Mouse (Mus musculus): ENCODE measurements around the gene Gsta2. TPM values are rescaled to one million over a fixed set of nuclear protein-coding genes. Genes with fewer than 3 reads are reported as not detected.

Gene Gsta2
- total RNA-seq (2023), result not detected

GRCm38 (mm10) chr9:78355611-78356010 is at the start of gene Gsta2:
TSS of gene Gsta2 (minus strand) at chr9:78355788.

GRCm38 (mm10) chr9:78395630-78396351 is 40.2 kb upstream of the Gsta2 start, which contains the start of gene Ddx43:
TSS of gene Ddx43 (plus strand) at chr9:78395777.

GRCm38 (mm10) chr9:78378113-78378785 is 22.7 kb upstream of the Gsta2 start, which contains the start of gene Ooep:
TSS of gene Ooep (minus strand) at chr9:78378725.

GRCm38 (mm10) chr9:78367959-78368358 is 12.4 kb upstream of the Gsta2 start, which contains the start of gene Dppa5a:
TSS of gene Dppa5a (minus strand) at chr9:78368177.

GRCm38 (mm10) chr9:78327289-78327688 is 28.3 kb downstream of the Gsta2 start, which contains the start of gene Omt2b:
TSS of gene Omt2b (plus strand) at chr9:78327589.

GRCm38 (mm10) chr9:78314696-78315095 is 40.9 kb downstream of the Gsta2 start, which contains the start of gene Omt2a:
TSS of gene Omt2a (minus strand) at chr9:78314796.

GRCm38 (mm10) chr9:78289723-78290122 is 65.9 kb downstream of the Gsta2 start, which contains the start of gene Gm10639:
TSS of gene Gm10639 (plus strand) at chr9:78289923.

Other genes with a start within 250 kb of the Gsta2 start
- gene Fbxo9, start 246.7 kb downstream of the Gsta2 start, total RNA-seq (2023), result 10 to 100 TPM; 48.0 to 62.1 TPM
- 1 to 10 TPM; 8.7 to 8.9 TPM for gene Ick, start 246.6 kb downstream of the Gsta2 start, total RNA-seq (2023)
- 1 to 10 TPM; 1.2 to 1.4 TPM for gene Gsta4, start 173.0 kb downstream of the Gsta2 start, total RNA-seq (2023)
- not detected for gene Gsta1, start 125.1 kb downstream of the Gsta2 start, total RNA-seq (2023)
- not detected for gene Gm3776, start 98.7 kb downstream of the Gsta2 start, total RNA-seq (2023)
- not detected for gene Gm10639, start 65.9 kb downstream of the Gsta2 start, total RNA-seq (2023)
- gene Omt2a, start 41.0 kb downstream of the Gsta2 start, total RNA-seq (2023), result not detected
- gene Omt2b, start 28.2 kb downstream of the Gsta2 start, total RNA-seq (2023), result not detected
- gene Dppa5a, start 12.4 kb upstream of the Gsta2 start, total RNA-seq (2023), result not detected
- gene Ooep, start 22.9 kb upstream of the Gsta2 start, total RNA-seq (2023), result not detected
- 1 to 10 TPM; 2.1 to 2.3 TPM for gene Ddx43, start 40.0 kb upstream of the Gsta2 start, total RNA-seq (2023)
- 1 to 10 TPM; 4.9 to 5.1 TPM for gene Cgas, start 87.4 kb upstream of the Gsta2 start, total RNA-seq (2023)
- 10 to 100 TPM; 26.0 to 28.4 TPM for gene Mto1, start 92.4 kb upstream of the Gsta2 start, total RNA-seq (2023)
- gene Gm17324, start 93.0 kb upstream of the Gsta2 start, total RNA-seq (2023), result 1 to 10 TPM in 1 of 2 experiments, under 1 TPM in 1; 0.61 to 1.1 TPM
- gene Eef1a1, start 133.4 kb upstream of the Gsta2 start, total RNA-seq (2023), result over 10,000 TPM; 11,382 to 11,897 TPM
- 1 to 10 TPM; 6.4 to 7.9 TPM for gene Slc17a5, start 232.3 kb upstream of the Gsta2 start, total RNA-seq (2023)